Comparison of ENCODE assay signal across 19 mouse cellular contexts in the genomic region with DNA sequence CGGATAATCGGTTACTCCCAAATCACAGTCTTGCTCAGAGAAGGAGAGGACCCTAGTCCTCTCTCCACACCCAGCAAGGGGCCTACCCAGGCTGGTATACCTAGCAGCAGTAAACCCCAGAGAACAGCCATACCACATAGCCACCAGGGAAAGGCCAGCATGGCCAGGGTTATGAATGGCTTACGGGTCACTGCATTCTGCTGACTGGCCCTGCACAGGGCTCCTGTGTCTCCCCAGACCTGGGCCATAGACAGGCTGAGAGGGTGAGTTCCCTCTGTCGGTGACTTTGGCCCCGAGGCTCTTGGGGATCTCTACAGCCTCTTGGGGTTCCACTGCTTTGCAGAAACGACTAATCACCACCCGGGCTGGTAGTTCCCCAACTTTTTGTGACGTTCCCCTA. TPM values are rescaled to one million over a fixed set of nuclear protein-coding genes. Genes with fewer than 3 reads are reported as not detected.
DNase-seq lines count a peak whose midpoint lies in the region; ATAC-seq and TF ChIP-seq lines count a peak whose summit lies in the region.
"Had no signal": no experiment of that assay in that cellular context is flagged by ENCODE, and none has a peak within 500 bp of the region (broad histone marks: within the 10 kb centered on the region; RNA-seq: fewer than 3 reads in every experiment).

No protein-coding gene starts in this region.

- H3K27me3 ChIP-seq in hindbrain, embryonic 10.5 days (ENCODE audit: insufficient read depth, poor library complexity, severe bottlenecking): no peaks in the 10 kb centered on the region
- H3K27me3 ChIP-seq in hindbrain, embryonic 16.5 days (replicated peaks; ENCODE audit: control insufficient read depth, insufficient read depth, low read length): no peaks in the 10 kb centered on the region
- H3K27me3 ChIP-seq in hindbrain, embryonic 14.5 days (ENCODE audit: control insufficient read depth, insufficient read depth, low read length): no peaks in the 10 kb centered on the region
- no peaks in the 10 kb centered on the region for H3K27me3 ChIP-seq in midbrain, postnatal 0 days (ENCODE audit: insufficient read depth, low read length)
- H3K27me3 ChIP-seq: heart, embryonic 13.5 days; liver, embryonic 15.5 days; Patski had no signal

- H3K4me1 ChIP-seq in hindbrain, embryonic 10.5 days (replicated peaks): peaks cover 55% of the 10 kb centered on the region
- peaks cover 42% of the 10 kb centered on the region for H3K4me1 ChIP-seq in hindbrain, embryonic 16.5 days (ENCODE audit: control insufficient read depth, insufficient read depth, low read depth, low read length)
- H3K4me1 ChIP-seq in hindbrain, embryonic 14.5 days (replicated peaks; ENCODE audit: control insufficient read depth, insufficient read depth, low read length): peaks cover 59% of the 10 kb centered on the region
- H3K4me1 ChIP-seq in midbrain, postnatal 0 days (ENCODE audit: insufficient read depth, low read length): peaks cover 23% of the 10 kb centered on the region
- H3K4me1 ChIP-seq: liver, embryonic 15.5 days; megakaryocyte, embryonic 14.5 days had no signal

- no peak for DNase-seq in hindbrain, embryonic 10.5 days (ENCODE audit: low spot score)
- DNase-seq in hindbrain, embryonic 14.5 days (ENCODE audit: low spot score): no peak
- peak; percentile 55 for DNase-seq in kidney, postnatal 10 days
- no peak for DNase-seq in midbrain, postnatal 0 days (ENCODE audit: low spot score)
- DNase-seq in frontal cortex, postnatal 14 days (ENCODE audit: low spot score in 2 of 2): no peak
- no peak for DNase-seq in thymus, postnatal 36 days
- no peak for DNase-seq in right cerebral cortex, postnatal 4 days
- DNase-seq: cerebellum, adult 11-12 months; cerebellum, postnatal 36 days; heart, postnatal 4 days; layer of hippocampus, postnatal 36 days; left cerebral cortex, postnatal 4 days; lung, postnatal 10 days had no signal

- ATAC-seq in hindbrain, embryonic 16.5 days: no peak
- ATAC-seq in hindbrain, embryonic 14.5 days (ENCODE audit: low FRiP score): no peak
- no peak for ATAC-seq in midbrain, postnatal 0 days (ENCODE audit: low FRiP score)
- ATAC-seq: Patski had no signal

- no peak overlapping the region for H3K9ac ChIP-seq in hindbrain, embryonic 16.5 days (ENCODE audit: low read depth, low read length)
- H3K9ac ChIP-seq in hindbrain, embryonic 14.5 days: no peak overlapping the region; the same call in 1 of the 2 replicates
- 0 out of 2 replicates have a peak overlapping the region, but pooled peaks have one; percentile 46 for H3K9ac ChIP-seq in midbrain, postnatal 0 days (replicated peaks; ENCODE audit: low read length, poor library complexity, severe bottlenecking)
- H3K9ac ChIP-seq: heart, embryonic 13.5 days; liver, embryonic 15.5 days had no signal

- H3K4me2 ChIP-seq in hindbrain, embryonic 16.5 days (ENCODE audit: low read length): no peak overlapping the region
- H3K4me2 ChIP-seq in hindbrain, embryonic 14.5 days (replicated peaks): no peak overlapping the region
- H3K4me2 ChIP-seq in midbrain, postnatal 0 days (ENCODE audit: low read depth, low read length, poor library complexity, severe bottlenecking): no peak overlapping the region
- H3K4me2 ChIP-seq: heart, embryonic 13.5 days; liver, embryonic 15.5 days had no signal

- peaks cover 45% of the 10 kb centered on the region for H3K36me3 ChIP-seq in hindbrain, embryonic 10.5 days
- H3K36me3 ChIP-seq in hindbrain, embryonic 16.5 days (ENCODE audit: control insufficient read depth, insufficient read depth, low read length): no peaks in the 10 kb centered on the region
- 0 out of 2 replicates have a peak, but pooled peaks cover 9% of the 10 kb centered on the region for H3K36me3 ChIP-seq in hindbrain, embryonic 14.5 days (replicated peaks; ENCODE audit: control insufficient read depth, insufficient read depth)
- peaks cover 7% of the 10 kb centered on the region; the same call in 1 of the 2 replicates for H3K36me3 ChIP-seq in midbrain, postnatal 0 days (ENCODE audit: insufficient read depth, low read length)
- H3K36me3 ChIP-seq: liver, embryonic 15.5 days had no signal

- TF ChIP-seq CTCF in midbrain, postnatal 0 days (IDR thresholded peaks at IDR 0.05): no peak

- H3K9me3 ChIP-seq in hindbrain, embryonic 10.5 days: no peaks in the 10 kb centered on the region
- H3K9me3 ChIP-seq in hindbrain, embryonic 16.5 days (ENCODE audit: control insufficient read depth, low read length): no peaks in the 10 kb centered on the region
- no peaks in the 10 kb centered on the region for H3K9me3 ChIP-seq in hindbrain, embryonic 14.5 days (ENCODE audit: control insufficient read depth, low read length)
- H3K9me3 ChIP-seq in midbrain, postnatal 0 days (ENCODE audit: low read length): no peaks in the 10 kb centered on the region
- H3K9me3 ChIP-seq: heart, embryonic 13.5 days; liver, embryonic 15.5 days had no signal

- WGBS in hindbrain, embryonic 10.5 days: 77% methylated on average over 8 of the region's 8 CpGs
- 65% methylated on average over 8 of the region's 8 CpGs for WGBS in hindbrain, embryonic 16.5 days
- 61% methylated on average over 8 of the region's 8 CpGs for WGBS in hindbrain, embryonic 14.5 days
- 70% methylated on average over 8 of the region's 8 CpGs for WGBS in midbrain, postnatal 0 days

- H3K4me3 ChIP-seq in hindbrain, embryonic 10.5 days: no peak overlapping the region
- H3K4me3 ChIP-seq in hindbrain, embryonic 16.5 days (ENCODE audit: low read length): no peak overlapping the region
- no peak overlapping the region for H3K4me3 ChIP-seq in hindbrain, embryonic 14.5 days (replicated peaks; ENCODE audit: low read length)
- no peak overlapping the region for H3K4me3 ChIP-seq in midbrain, postnatal 0 days (ENCODE audit: low read depth, low read length)
- H3K4me3 ChIP-seq: heart, embryonic 13.5 days; liver, embryonic 15.5 days; megakaryocyte, embryonic 14.5 days had no signal

- peak overlapping the region; percentile 25; the same call in 1 of the 2 replicates for H3K27ac ChIP-seq in hindbrain, embryonic 10.5 days
- H3K27ac ChIP-seq in hindbrain, embryonic 16.5 days (ENCODE audit: low read depth, low read length): no peak overlapping the region
- 0 out of 2 replicates have a peak overlapping the region, but pooled peaks have one; percentile 77 for H3K27ac ChIP-seq in hindbrain, embryonic 14.5 days
- H3K27ac ChIP-seq in midbrain, postnatal 0 days (ENCODE audit: low read depth, low read length): 0 out of 2 replicates have a peak overlapping the region, but pooled peaks have one; percentile 26
- H3K27ac ChIP-seq: heart, embryonic 13.5 days; kidney, postnatal 0 days; liver, embryonic 15.5 days had no signal

RNA-seq across cellular contexts. Expression of gene Tbc1d16, which starts 50.0 kb away (rescaled TPM):
- polyA plus RNA-seq in hindbrain, embryonic 10.5 days (2016; fragmentation: Nextera tagmentation; extraction: Ambion mirVana): 29.5 and 37.9 TPM in 2 replicates
- polyA plus RNA-seq in hindbrain, embryonic 16.5 days (2015; fragmentation: Nextera tagmentation; extraction: Ambion mirVana): 47.9 and 54.9 TPM in 2 replicates
- polyA plus RNA-seq in hindbrain, embryonic 14.5 days (2014; fragmentation: Nextera tagmentation; extraction: Ambion mirVana): 39.3 and 41.2 TPM in 2 replicates
- 152 and 156 TPM in 2 replicates for total RNA-seq in midbrain, postnatal 0 days (2014; rRNA removed)
- 43.1 and 43.5 TPM in 2 replicates for polyA plus RNA-seq in midbrain, postnatal 0 days (2015; fragmentation: Nextera tagmentation; extraction: Ambion mirVana)

RNA-seq across cellular contexts. Expression of gene Ccdc40, which starts 50.1 kb away (rescaled TPM):
- 20.0 and 21.3 TPM in 2 replicates for polyA plus RNA-seq in hindbrain, embryonic 10.5 days (2016; fragmentation: Nextera tagmentation; extraction: Ambion mirVana)
- polyA plus RNA-seq in hindbrain, embryonic 16.5 days (2015; fragmentation: Nextera tagmentation; extraction: Ambion mirVana): 16.5 and 17.2 TPM in 2 replicates
- polyA plus RNA-seq in hindbrain, embryonic 14.5 days (2014; fragmentation: Nextera tagmentation; extraction: Ambion mirVana): 12.0 and 14.1 TPM in 2 replicates
- 13.3 and 22.7 TPM in 2 replicates for total RNA-seq in midbrain, postnatal 0 days (2014; rRNA removed)
- 10.3 and 13.3 TPM in 2 replicates for polyA plus RNA-seq in midbrain, postnatal 0 days (2015; fragmentation: Nextera tagmentation; extraction: Ambion mirVana)
